Mouse (Mus musculus) midbrain, embryonic 15.5 days (tissue): ENCODE data around the gene Tmem165. TPM values are rescaled to one million over a fixed set of nuclear protein-coding genes. Genes with fewer than 3 reads are reported as not detected.

Experiments used
- ATAC-seq: fragments of 200-750 bp; cut with Nextera tagmentation; replicated peaks from 2 replicates; pipeline ENCODE4 v1.8.0; 2017; ENCODE audit warnings: moderate TSS enrichment
- H3K27ac ChIP-seq: fragments of 300-500 bp; sonication (generic); 2 replicates; pipeline ENCODE4 v1.5.1; 2015; ENCODE audit warnings: mild to moderate bottlenecking, inconsistent platforms
- H3K27me3 ChIP-seq: fragments of 300-500 bp; sonication (generic); replicated peaks from 2 replicates; pipeline ENCODE4 v1.6.1; 2015; ENCODE audit warnings: inconsistent platforms
- H3K36me3 ChIP-seq: fragments of 300-500 bp; sonication (generic); replicated peaks from 2 replicates; pipeline ENCODE4 v1.6.1; 2015; ENCODE audit warnings: inconsistent platforms
- H3K4me1 ChIP-seq: fragments of 300-500 bp; sonication (generic); 2 replicates; pipeline ENCODE4 v1.6.1; 2015; ENCODE audit warnings: inconsistent platforms
- H3K4me2 ChIP-seq: fragments of 300-500 bp; sonication (generic); 2 replicates; pipeline ENCODE4 v1.6.1; 2015; ENCODE audit warnings: inconsistent platforms, mild to moderate bottlenecking, moderate library complexity
- H3K4me3 ChIP-seq: fragments of 300-500 bp; sonication (generic); 2 replicates; pipeline ENCODE4 v1.5.1; 2015; ENCODE audit warnings: mild to moderate bottlenecking, inconsistent platforms
- H3K9ac ChIP-seq: fragments of 300-500 bp; sonication (generic); 2 replicates; pipeline ENCODE4 v1.6.1; 2015; ENCODE audit warnings: mild to moderate bottlenecking, inconsistent platforms
- H3K9me3 ChIP-seq: fragments of 300-500 bp; sonication (generic); 2 replicates; pipeline ENCODE4 v1.6.1; 2016; ENCODE audit warnings: inconsistent platforms
- WGBS: fragments of 180-500 bp; shearing (Covaris S2); methylation state at CpG from one replicate; pipeline ENCODE4 v1.1.7; 2015; ENCODE audit warnings: mixed read lengths; 5-methylcytosine and 5-hydroxymethylcytosine counted together
- polyA plus RNA-seq: library from polyadenylated mRNA; unstranded; fragments of >200 nt; fragmentation: Nextera tagmentation; extraction: Ambion mirVana; gene quantifications from 2 replicates; pipeline ENCODE4 v1.2.1, GENCODE M21; 2015

The Tmem165 gene
- polyA plus RNA-seq, 1 experiment from 2014 or later = 42.2 TPM

GRCm38 (mm10) chr5:76176841-76177240 is 6.8 kb upstream of the Tmem165 start:
- H3K4me1 ChIP-seq = no peaks in the 10 kb centered on the region
- 76% methylated on average over 11 of the region's 11 CpGs for WGBS
- ATAC-seq = no peak

DNA sequence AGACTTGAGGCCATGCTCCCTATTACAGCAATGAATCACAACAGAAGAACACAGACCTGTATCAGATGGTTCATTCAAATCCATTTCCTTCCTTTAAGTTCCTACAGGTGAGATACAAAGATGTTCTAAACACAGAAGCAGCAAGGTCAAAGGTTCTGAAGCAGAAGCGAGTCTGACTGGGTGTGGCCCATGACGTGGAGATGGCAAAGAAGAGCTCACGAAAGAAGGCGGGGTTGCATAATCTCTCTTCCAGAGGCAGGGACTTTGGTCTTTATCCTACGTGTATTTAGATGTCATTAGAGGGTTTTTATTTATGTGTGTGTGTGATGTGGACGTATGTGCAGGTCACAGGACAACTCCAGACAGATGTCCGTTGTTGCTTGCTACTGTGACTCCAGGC is 6.0 kb upstream of the Tmem165 start:
- Histone ChIP-seq H3K27ac (no peak overlapping the region), H3K9ac (no peak overlapping the region), H3K4me1 (no peaks in the 10 kb centered on the region), H3K9me3 (no peaks in the 10 kb centered on the region), H3K4me3 (no peak overlapping the region), H3K27me3 (no peaks in the 10 kb centered on the region), H3K4me2 (no peak overlapping the region), H3K36me3 (no peaks in the 10 kb centered on the region)
- ATAC-seq = no peak
- 80% methylated on average over 7 of the region's 7 CpGs for WGBS

More at GRCm38 (mm10) chr5:76176841-76177240, 6.8 kb upstream of the Tmem165 start:
- Histone ChIP-seq H3K4me2 (no peak overlapping the region), H3K9me3 (no peaks in the 10 kb centered on the region), H3K36me3 (no peaks in the 10 kb centered on the region), H3K27ac (no peak overlapping the region), H3K27me3 (no peaks in the 10 kb centered on the region), H3K9ac (no peak overlapping the region), H3K4me3 (no peak overlapping the region)

DNA sequence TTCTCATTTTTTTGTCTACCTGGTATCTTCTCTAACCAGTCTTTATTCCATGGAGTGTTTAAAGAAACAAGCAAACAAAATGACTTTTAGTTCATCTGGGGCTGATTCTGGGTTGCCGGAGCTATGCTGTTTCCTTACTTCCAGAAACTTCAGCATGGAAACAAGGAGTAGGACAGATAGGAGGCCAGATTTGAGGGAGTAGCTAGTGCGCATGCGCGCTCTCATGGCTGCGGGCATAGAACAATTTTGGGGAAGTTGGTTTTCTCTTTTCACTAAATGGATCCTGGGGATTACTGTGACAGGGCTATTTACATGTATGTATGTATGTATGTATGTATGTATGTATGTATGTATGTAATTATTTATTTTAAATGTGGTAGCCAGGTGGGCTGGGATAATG is 4.5 kb upstream of the Tmem165 start:
- Histone ChIP-seq H3K27ac (no peak overlapping the region), H3K4me2 (no peak overlapping the region)
- WGBS = over 99% methylated on average over 5 of the region's 5 CpGs

DNA sequence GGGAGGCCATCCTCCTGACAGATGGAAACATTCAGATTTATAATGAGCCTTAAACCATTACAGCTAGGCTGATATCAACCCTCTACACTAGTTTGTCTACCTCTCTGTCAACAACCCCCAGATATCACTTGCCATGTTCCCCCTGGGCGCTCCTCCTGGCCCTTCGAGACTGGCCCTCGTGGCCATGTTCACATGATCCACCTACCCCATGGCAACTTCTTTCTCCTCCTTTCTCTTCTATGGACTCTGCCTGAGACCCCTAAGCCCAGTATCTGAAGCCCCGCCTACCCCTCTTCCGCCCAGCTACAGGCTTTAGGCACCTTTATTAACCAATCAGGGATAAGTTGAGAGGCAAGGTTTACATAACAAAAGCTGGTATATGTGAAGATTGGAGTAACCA is 3.9 kb upstream of the Tmem165 start:
- no peaks in the 10 kb centered on the region for H3K9me3 ChIP-seq
- H3K4me3 ChIP-seq = no peak overlapping the region
- no peaks in the 10 kb centered on the region for H3K36me3 ChIP-seq
- no peak overlapping the region for H3K4me2 ChIP-seq
- H3K9ac ChIP-seq = no peak overlapping the region
- H3K4me1 ChIP-seq = peaks cover 10% of the 10 kb centered on the region
- WGBS = 83% methylated on average over 5 of the region's 5 CpGs
- H3K27me3 ChIP-seq = no peaks in the 10 kb centered on the region
- H3K27ac ChIP-seq = no peak overlapping the region
- no peak for ATAC-seq

More for the DNA sequence above, 4.5 kb upstream of the Tmem165 start:
- Histone ChIP-seq H3K4me3 (no peak overlapping the region), H3K27me3 (no peaks in the 10 kb centered on the region), H3K9ac (no peak overlapping the region), H3K4me1 (0 out of 2 replicates have a peak, but pooled peaks cover 6% of the 10 kb centered on the region), H3K9me3 (no peaks in the 10 kb centered on the region), H3K36me3 (no peaks in the 10 kb centered on the region)
- ATAC-seq = no peak

DNA sequence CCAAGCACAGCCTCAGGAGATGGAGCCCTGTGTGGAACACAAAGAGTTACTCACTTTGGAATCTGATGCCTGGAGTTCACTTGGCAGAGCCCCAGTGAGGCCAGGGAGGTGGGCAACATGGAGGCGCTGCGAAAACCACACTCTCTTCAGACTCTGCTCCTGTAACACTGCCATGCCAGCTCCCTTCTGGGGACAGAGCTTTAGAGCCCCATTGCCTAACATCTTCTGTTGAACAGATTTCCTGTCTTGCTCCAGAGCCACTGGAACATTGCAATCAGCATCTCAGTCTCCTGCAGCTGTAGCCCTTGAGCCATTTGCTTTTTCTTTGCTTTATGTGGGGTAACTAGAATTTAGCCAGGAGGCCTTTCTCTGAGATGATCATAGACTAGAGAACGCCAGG is 1.4 kb upstream of the Tmem165 start:
- ATAC-seq = no peak
- no peak overlapping the region for H3K4me3 ChIP-seq
- H3K27ac ChIP-seq = no peak overlapping the region
- no peak overlapping the region for H3K9ac ChIP-seq
- no peaks in the 10 kb centered on the region for H3K9me3 ChIP-seq
- no peaks in the 10 kb centered on the region for H3K36me3 ChIP-seq
- peaks cover 23% of the 10 kb centered on the region for H3K4me1 ChIP-seq
- no peak overlapping the region for H3K4me2 ChIP-seq
- WGBS = 83% methylated on average over 3 of the region's 3 CpGs
- H3K27me3 ChIP-seq = no peaks in the 10 kb centered on the region

GRCm38 (mm10) chr5:76183043-76183749 is 484 bp upstream of the Tmem165 start:
- no peak for ATAC-seq
- WGBS = 38% methylated on average over 17 of the region's 17 CpGs
- peak overlapping the region; percentile 84 for H3K9ac ChIP-seq

GRCm38 (mm10) chr5:76184286-76185080 is 803 bp downstream of the Tmem165 start:
- no peaks in the 10 kb centered on the region for H3K9me3 ChIP-seq
- peak overlapping the region; percentile 90 for H3K4me3 ChIP-seq
- peak overlapping the region; percentile 93 for H3K27ac ChIP-seq
- H3K27me3 ChIP-seq = no peaks in the 10 kb centered on the region
- no peaks in the 10 kb centered on the region for H3K36me3 ChIP-seq
- peak overlapping the region; percentile 84 for H3K9ac ChIP-seq
- peaks cover 26% of the 10 kb centered on the region for H3K4me1 ChIP-seq
- peak overlapping the region; percentile 75 for H3K4me2 ChIP-seq
- peak; percentile 87 for ATAC-seq
- WGBS = 6% methylated on average over 26 of the region's 38 CpGs

More at GRCm38 (mm10) chr5:76183043-76183749, 484 bp upstream of the Tmem165 start:
- Histone ChIP-seq H3K27ac (peak overlapping the region; percentile 93), H3K36me3 (no peaks in the 10 kb centered on the region), H3K4me3 (peak overlapping the region; percentile 90), H3K9me3 (no peaks in the 10 kb centered on the region), H3K27me3 (no peaks in the 10 kb centered on the region), H3K4me2 (peak overlapping the region; percentile 75), H3K4me1 (peaks cover 26% of the 10 kb centered on the region)

DNA sequence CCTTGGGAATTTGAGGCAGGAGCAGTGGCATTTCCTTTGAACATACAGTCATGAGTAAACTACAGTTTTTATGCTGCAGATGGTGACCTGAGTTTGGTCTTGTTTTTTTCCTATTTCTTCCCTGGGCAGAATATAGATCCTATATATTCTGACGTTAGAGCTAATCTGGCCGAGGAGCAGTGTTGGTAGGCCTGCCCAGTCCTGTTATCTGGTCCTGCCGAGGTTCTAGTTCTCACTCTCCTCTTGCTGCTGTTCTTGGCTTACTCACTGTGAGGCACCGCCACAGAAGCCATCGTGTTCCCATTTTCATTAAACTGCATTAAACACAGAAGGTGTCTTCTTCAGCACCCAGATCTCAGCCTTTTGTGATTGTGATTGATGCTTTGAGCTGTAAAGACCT is 4.2 kb downstream of the Tmem165 start:
- WGBS = 88% methylated on average over 5 of the region's 5 CpGs
- no peak overlapping the region for H3K4me2 ChIP-seq
- no peak for ATAC-seq
- no peak overlapping the region for H3K4me3 ChIP-seq
- H3K9me3 ChIP-seq = no peaks in the 10 kb centered on the region
- peaks cover 24% of the 10 kb centered on the region for H3K4me1 ChIP-seq
- no peaks in the 10 kb centered on the region for H3K36me3 ChIP-seq
- H3K27ac ChIP-seq = no peak overlapping the region
- no peak overlapping the region for H3K9ac ChIP-seq
- no peaks in the 10 kb centered on the region for H3K27me3 ChIP-seq

DNA sequence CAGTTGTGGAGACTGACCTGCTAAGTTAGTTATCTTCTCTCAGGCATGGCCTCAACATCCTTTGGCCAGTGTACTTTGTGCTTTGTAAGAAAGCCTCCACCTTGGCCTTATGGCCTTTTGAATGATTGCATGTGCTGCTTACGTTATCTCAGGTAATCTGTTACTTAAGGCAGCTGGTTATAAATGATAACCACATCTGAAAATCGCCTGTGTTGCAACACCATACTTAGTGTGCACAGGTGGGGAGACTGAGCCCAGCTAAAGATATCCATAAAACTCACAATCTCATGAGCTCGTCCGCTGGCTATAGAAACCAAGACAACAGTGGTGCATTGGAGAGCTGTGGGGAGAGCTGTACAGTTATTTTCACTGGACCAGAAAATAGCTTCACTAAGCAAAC is 6.9 kb downstream of the Tmem165 start:
- Histone ChIP-seq H3K36me3 (no peaks in the 10 kb centered on the region), H3K4me1 (peaks cover 8% of the 10 kb centered on the region), H3K4me3 (no peak overlapping the region), H3K27me3 (no peaks in the 10 kb centered on the region), H3K9ac (no peak overlapping the region), H3K4me2 (no peak overlapping the region), H3K9me3 (no peaks in the 10 kb centered on the region), H3K27ac (no peak overlapping the region)
- 94% methylated on average over 4 of the region's 4 CpGs for whole genome bisulfite sequencing
- no peak for ATAC-seq

- Histone ChIP-seq H3K4me3 (no peak overlapping the region), H3K36me3 (no peaks in the 10 kb centered on the region), H3K4me2 (no peak overlapping the region), H3K27ac (no peak overlapping the region), H3K27me3 (no peaks in the 10 kb centered on the region), H3K9ac (no peak overlapping the region), H3K4me1 (0 out of 2 replicates have a peak, but pooled peaks cover under 1% of the 10 kb centered on the region), H3K9me3 (no peaks in the 10 kb centered on the region)
- ATAC-seq = no peak
Measured at GRCm38 (mm10) chr5:76193075-76193474, 9.4 kb downstream of the Tmem165 start.

DNA sequence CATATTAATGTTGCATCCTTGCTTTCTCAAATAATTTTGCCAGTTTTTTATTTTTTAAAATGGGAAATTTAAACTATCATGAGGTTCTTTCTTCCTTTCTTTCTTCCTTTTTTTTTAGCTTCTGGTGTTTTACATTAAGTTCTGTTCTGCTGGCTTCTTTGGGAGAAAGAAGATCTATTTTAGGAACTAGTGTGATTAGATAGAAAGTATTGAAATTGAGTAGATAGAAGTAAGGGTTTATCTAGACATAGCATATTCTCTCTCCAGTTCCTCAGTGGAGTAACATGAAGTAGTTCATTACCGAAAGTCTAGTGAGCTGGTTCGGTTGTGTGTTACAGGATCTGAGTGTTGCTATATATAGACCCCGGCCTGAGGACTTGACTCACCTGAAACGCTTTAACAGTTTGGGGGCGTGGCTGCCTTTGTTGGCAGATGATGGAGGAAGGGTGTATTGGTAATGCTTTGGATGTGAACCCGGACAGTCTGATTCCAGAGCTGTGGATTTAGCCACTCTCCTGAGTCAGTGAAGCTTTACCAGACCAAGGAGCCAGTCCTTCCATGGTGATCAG is 10.8 kb downstream of the Tmem165 start:
- 87% methylated on average over 6 of the region's 6 CpGs for WGBS
- Histone ChIP-seq H3K27me3 (no peaks in the 10 kb centered on the region), H3K9me3 (no peaks in the 10 kb centered on the region), H3K4me3 (no peak overlapping the region), H3K36me3 (no peaks in the 10 kb centered on the region; the same call in 1 of the 2 replicates), H3K4me1 (no peaks in the 10 kb centered on the region), H3K4me2 (no peak overlapping the region), H3K27ac (no peak overlapping the region), H3K9ac (no peak overlapping the region)
- no peak for ATAC-seq

- peaks cover 9% of the 10 kb centered on the region; the same call in 1 of the 2 replicates for H3K36me3 ChIP-seq
Measured at GRCm38 (mm10) chr5:76199346-76199745, 15.7 kb downstream of the Tmem165 start.

More at GRCm38 (mm10) chr5:76199346-76199745, 15.7 kb downstream of the Tmem165 start:
- H3K4me1 ChIP-seq = no peaks in the 10 kb centered on the region
- H3K4me3 ChIP-seq = no peak overlapping the region
- WGBS = 95% methylated on average over 13 of the region's 13 CpGs
- no peak overlapping the region for H3K27ac ChIP-seq
- H3K4me2 ChIP-seq = no peak overlapping the region
- no peaks in the 10 kb centered on the region for H3K9me3 ChIP-seq
- no peak for ATAC-seq
- no peak overlapping the region for H3K9ac ChIP-seq
- H3K27me3 ChIP-seq = no peaks in the 10 kb centered on the region
